Mouse (Mus musculus): ENCODE measurements around the gene Trim2. TPM values are rescaled to one million over a fixed set of nuclear protein-coding genes. Genes with fewer than 3 reads are reported as not detected.

Gene Trim2
- polyA plus RNA-seq, 1 experiment: 10.2 TPM

- TF ChIP-seq POLR2A (IDR thresholded peaks at IDR 0.05; ENCODE audit: borderline replicate concordance, control insufficient read depth, low read depth, low read length) (no peak), CTCF (IDR thresholded peaks at IDR 0.05; ENCODE audit: control insufficient read depth, insufficient read depth, low read length) (peak; percentile 72)
- 47% methylated on average over 7 of the region's 7 CpGs for WGBS
Measured at GRCm38 (mm10) chr3:84175337-84176315, 131.1 kb downstream of the Trim2 start.

GRCm38 (mm10) chr3:84173581-84174154 lies 133.0 kb downstream of the Trim2 start, which contains the start of gene Gm6525:
TSS of gene Gm6525 (plus strand) at chr3:84174104.
- no peak for TF ChIP-seq CTCF (IDR thresholded peaks at IDR 0.05; ENCODE audit: control insufficient read depth, insufficient read depth, low read length)
- TF ChIP-seq POLR2A (IDR thresholded peaks at IDR 0.05; ENCODE audit: borderline replicate concordance, control insufficient read depth, low read depth, low read length): no peak
- H3K4me3 ChIP-seq (replicated peaks; ENCODE audit: control insufficient read depth, low read depth, low read length): no peak within 1 kb of the TSS
- 77% methylated on average over 11 of the region's 11 CpGs for WGBS
- H3K27ac ChIP-seq (ENCODE audit: control insufficient read depth, insufficient read depth, low read depth, low read length, poor library complexity): no peak within 1 kb of the TSS
- H3K4me1 ChIP-seq (ENCODE audit: control insufficient read depth, insufficient read depth, low read length): no peaks in the 10 kb centered on the region; the same call in 1 of the 2 replicates

More at GRCm38 (mm10) chr3:84175337-84176315, 131.1 kb downstream of the Trim2 start:
- H3K4me1 ChIP-seq (ENCODE audit: control insufficient read depth, insufficient read depth, low read length): no peaks in the 10 kb centered on the region; the same call in 1 of the 2 replicates
- H3K4me3 ChIP-seq (replicated peaks; ENCODE audit: control insufficient read depth, low read depth, low read length): no peak overlapping the region
- no peak overlapping the region for H3K27ac ChIP-seq (ENCODE audit: control insufficient read depth, insufficient read depth, low read depth, low read length, poor library complexity)

- TF ChIP-seq POLR2A (IDR thresholded peaks at IDR 0.05; ENCODE audit: borderline replicate concordance, control insufficient read depth, low read depth, low read length): no peak
- TF ChIP-seq CTCF (IDR thresholded peaks at IDR 0.05; ENCODE audit: control insufficient read depth, insufficient read depth, low read length): no peak
- Histone ChIP-seq H3K4me1 (ENCODE audit: control insufficient read depth, insufficient read depth, low read length) (no peaks in the 10 kb centered on the region; the same call in 1 of the 2 replicates), H3K4me3 (replicated peaks; ENCODE audit: control insufficient read depth, low read depth, low read length) (no peak overlapping the region), H3K27ac (ENCODE audit: control insufficient read depth, insufficient read depth, low read depth, low read length, poor library complexity) (no peak overlapping the region)
- 42% methylated on average over 11 of the region's 11 CpGs for WGBS
Measured at GRCm38 (mm10) chr3:84172406-84172805, 134.3 kb downstream of the Trim2 start.

GRCm38 (mm10) chr3:84169393-84170005 lies 137.2 kb downstream of the Trim2 start:
- Histone ChIP-seq H3K4me3 (replicated peaks; ENCODE audit: control insufficient read depth, low read depth, low read length) (no peak overlapping the region), H3K4me1 (ENCODE audit: control insufficient read depth, insufficient read depth, low read length) (no peaks in the 10 kb centered on the region; the same call in 1 of the 2 replicates), H3K27ac (ENCODE audit: control insufficient read depth, insufficient read depth, low read depth, low read length, poor library complexity) (no peak overlapping the region)
- TF ChIP-seq CTCF (IDR thresholded peaks at IDR 0.05; ENCODE audit: control insufficient read depth, insufficient read depth, low read length) (no peak), POLR2A (IDR thresholded peaks at IDR 0.05; ENCODE audit: borderline replicate concordance, control insufficient read depth, low read depth, low read length) (no peak)
- WGBS: 38% methylated on average over 8 of the region's 8 CpGs

GRCm38 (mm10) chr3:84168943-84169342 lies 137.7 kb downstream of the Trim2 start:
- Histone ChIP-seq H3K27ac (ENCODE audit: control insufficient read depth, insufficient read depth, low read depth, low read length, poor library complexity) (no peak overlapping the region), H3K4me1 (ENCODE audit: control insufficient read depth, insufficient read depth, low read length) (no peaks in the 10 kb centered on the region; the same call in 1 of the 2 replicates), H3K4me3 (replicated peaks; ENCODE audit: control insufficient read depth, low read depth, low read length) (no peak overlapping the region)
- 29% methylated on average over 6 of the region's 6 CpGs for WGBS
- TF ChIP-seq CTCF (IDR thresholded peaks at IDR 0.05; ENCODE audit: control insufficient read depth, insufficient read depth, low read length) (no peak), POLR2A (IDR thresholded peaks at IDR 0.05; ENCODE audit: borderline replicate concordance, control insufficient read depth, low read depth, low read length) (no peak)

- Histone ChIP-seq H3K4me1 (ENCODE audit: control insufficient read depth, insufficient read depth, low read length) (no peaks in the 10 kb centered on the region; the same call in 1 of the 2 replicates), H3K4me3 (replicated peaks; ENCODE audit: control insufficient read depth, low read depth, low read length) (no peak overlapping the region), H3K27ac (ENCODE audit: control insufficient read depth, insufficient read depth, low read depth, low read length, poor library complexity) (no peak overlapping the region)
- TF ChIP-seq CTCF (IDR thresholded peaks at IDR 0.05; ENCODE audit: control insufficient read depth, insufficient read depth, low read length) (no peak), POLR2A (IDR thresholded peaks at IDR 0.05; ENCODE audit: borderline replicate concordance, control insufficient read depth, low read depth, low read length) (no peak)
- WGBS: 76% methylated on average over 5 of the region's 5 CpGs
Measured at GRCm38 (mm10) chr3:84166073-84166472, 140.6 kb downstream of the Trim2 start.

GRCm38 (mm10) chr3:84165391-84165790 lies 141.3 kb downstream of the Trim2 start:
- TF ChIP-seq POLR2A (IDR thresholded peaks at IDR 0.05; ENCODE audit: borderline replicate concordance, control insufficient read depth, low read depth, low read length) (no peak), CTCF (IDR thresholded peaks at IDR 0.05; ENCODE audit: control insufficient read depth, insufficient read depth, low read length) (no peak)
- Histone ChIP-seq H3K4me1 (ENCODE audit: control insufficient read depth, insufficient read depth, low read length) (no peaks in the 10 kb centered on the region; the same call in 1 of the 2 replicates), H3K4me3 (replicated peaks; ENCODE audit: control insufficient read depth, low read depth, low read length) (no peak overlapping the region), H3K27ac (ENCODE audit: control insufficient read depth, insufficient read depth, low read depth, low read length, poor library complexity) (no peak overlapping the region)
- 91% methylated on average over 3 of the region's 3 CpGs for WGBS

All from bone marrow, adult 2 months (tissue).